Mouse (Mus musculus): ENCODE results near the gene Kif15. TPM values are rescaled to one million over a fixed set of nuclear protein-coding genes. Genes with fewer than 3 reads are reported as not detected.

Gene Kif15
- polyA plus RNA-seq (2015; fragmentation: Nextera tagmentation; extraction: Ambion mirVana): 58.2 and 63.6 TPM in 2 replicates

DNA sequence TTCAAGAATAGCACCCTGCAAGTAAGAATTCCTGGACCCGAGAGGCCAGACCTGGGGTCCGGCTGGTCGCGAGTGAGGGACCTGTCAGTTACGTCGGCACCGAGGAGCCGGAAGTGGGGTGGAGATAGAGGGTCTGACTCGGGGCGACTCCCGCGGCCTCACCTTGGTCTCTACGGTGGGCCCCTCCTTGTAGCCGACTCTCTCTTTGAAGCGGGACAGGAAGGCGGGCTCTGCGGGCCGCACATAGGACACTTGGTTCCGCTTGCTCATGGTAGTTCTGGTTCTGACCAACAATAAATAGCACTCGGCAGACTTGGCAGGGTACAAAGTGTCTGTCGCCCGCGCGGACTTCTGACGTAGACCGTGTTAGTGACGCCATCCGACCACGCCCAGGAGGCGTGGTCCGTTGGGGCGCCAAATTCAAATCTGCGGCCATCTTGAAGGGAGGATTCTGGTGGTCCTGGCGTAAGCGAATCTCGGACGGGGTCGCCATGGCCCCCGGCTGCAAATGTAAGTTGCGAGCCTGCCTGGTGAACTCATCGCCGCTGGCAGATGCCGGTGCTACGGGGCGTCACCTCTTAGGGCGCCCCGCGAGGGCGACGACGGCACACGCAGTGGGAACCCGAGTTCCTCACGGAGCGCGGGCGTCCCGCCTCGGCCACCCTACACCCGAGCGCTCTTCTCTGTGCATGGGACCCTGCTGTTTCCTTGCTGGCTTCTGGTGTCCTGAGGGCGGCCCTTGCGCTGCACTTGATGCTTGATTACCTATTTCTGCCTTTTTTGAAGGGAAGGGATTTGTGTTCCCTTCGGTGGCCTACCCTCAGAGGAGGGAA is at the start of gene Kif15, which contains the start of gene 1110059G10Rik:
Kif15 (plus strand) TSS at position 404 of the 833 bp plus-strand sequence.
1110059G10Rik (minus strand) TSS at position 358 of the 833 bp plus-strand sequence.
- peaks cover 21% of the 10 kb centered on the region for H3K4me1 ChIP-seq
- H3K4me3 ChIP-seq: peak within 1 kb of the TSS; percentile 84
- H3K36me3 ChIP-seq: peaks cover 11% of the 10 kb centered on the region
- H3K27ac ChIP-seq: peak within 1 kb of the TSS; percentile 67; the same call in 1 of the 2 replicates
- peak; percentile 97 for ATAC-seq (ENCODE audit: low FRiP score, low read depth)
- H3K9me3 ChIP-seq: no peaks in the 10 kb centered on the region
- WGBS: under 1% methylated on average over 63 of the region's 64 CpGs
- H3K4me2 ChIP-seq (replicated peaks): peak within 1 kb of the TSS; percentile 89
- peak within 1 kb of the TSS; percentile 77 for H3K9ac ChIP-seq
- no peaks in the 10 kb centered on the region for H3K27me3 ChIP-seq

DNA sequence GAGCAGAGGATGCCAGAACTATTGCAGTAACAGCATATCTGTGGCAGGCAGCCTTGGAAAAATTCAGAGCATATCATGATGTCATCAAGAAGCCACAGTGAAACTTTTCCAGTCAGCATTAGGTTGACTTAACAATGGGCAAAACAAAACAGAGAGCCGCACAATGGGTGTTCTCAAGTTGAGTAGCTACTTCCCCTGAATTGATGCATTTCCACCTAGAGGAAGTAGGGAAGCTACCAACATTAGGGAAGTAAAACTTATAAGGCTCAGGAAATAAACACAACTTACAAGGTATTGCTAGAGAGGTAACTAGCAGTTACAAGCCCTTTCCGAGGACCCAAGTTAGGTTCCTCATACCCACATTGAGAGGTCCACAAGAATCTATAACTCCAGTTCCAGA is 49.8 kb upstream of the Kif15 start:
- Histone ChIP-seq H3K4me2 (replicated peaks) (no peak overlapping the region), H3K9me3 (peaks cover 1% of the 10 kb centered on the region), H3K36me3 (peaks cover 5% of the 10 kb centered on the region; the same call in 1 of the 2 replicates), H3K9ac (no peak overlapping the region), H3K27ac (no peak overlapping the region), H3K4me3 (no peak overlapping the region), H3K4me1 (peaks cover 8% of the 10 kb centered on the region; the same call in 1 of the 2 replicates), H3K27me3 (no peaks in the 10 kb centered on the region)
- 91% methylated on average over 2 of the region's 2 CpGs for WGBS
- no peak for ATAC-seq (ENCODE audit: low FRiP score, low read depth)

DNA sequence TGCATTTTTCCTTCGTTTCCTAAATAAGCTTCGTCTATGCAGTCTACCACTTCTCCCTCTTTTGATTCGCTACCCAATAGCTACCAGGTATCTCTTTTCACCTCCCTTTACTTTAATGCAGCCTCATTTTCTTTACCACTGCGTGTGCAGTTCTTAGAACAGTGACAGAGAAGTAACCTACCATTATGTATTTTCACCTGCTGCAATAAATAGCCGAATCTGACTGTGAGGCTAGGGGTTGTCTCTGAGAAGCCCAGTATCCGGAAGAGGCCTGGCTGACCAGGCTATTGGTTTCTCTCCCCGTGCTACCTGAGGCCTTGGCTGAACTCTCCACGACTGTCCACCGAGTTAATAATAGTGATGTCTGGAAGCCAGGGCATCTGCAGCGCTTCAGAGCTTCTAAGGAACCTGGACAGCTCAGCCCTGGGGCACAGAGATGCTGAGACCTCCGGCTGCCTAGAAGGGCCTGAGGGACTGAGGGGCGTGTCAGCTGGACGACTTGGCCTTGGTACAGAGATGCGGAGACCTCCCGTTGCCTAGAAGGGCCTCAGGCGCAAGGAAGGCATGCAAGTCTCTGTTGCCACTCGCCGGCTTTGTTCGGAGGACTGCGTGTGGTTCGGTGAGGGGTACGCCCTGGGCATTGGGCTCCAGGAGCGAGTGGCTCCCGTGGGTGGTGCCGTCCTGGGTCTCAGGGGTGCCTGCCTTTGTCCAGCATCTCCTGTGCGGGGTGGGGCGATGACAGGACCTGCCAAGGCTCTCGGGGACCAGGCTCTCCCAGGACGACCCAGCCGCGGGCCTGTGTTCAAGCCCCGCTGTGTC is 47.9 kb upstream of the Kif15 start:
- Histone ChIP-seq H3K36me3 (peaks cover 15% of the 10 kb centered on the region), H3K9me3 (peaks cover 3% of the 10 kb centered on the region; the same call in 1 of the 2 replicates), H3K4me2 (replicated peaks) (peak overlapping the region; percentile 75), H3K4me1 (peaks cover 8% of the 10 kb centered on the region; the same call in 1 of the 2 replicates), H3K4me3 (peak overlapping the region; percentile 59), H3K27ac (no peak overlapping the region), H3K9ac (peak overlapping the region; percentile 77), H3K27me3 (no peaks in the 10 kb centered on the region)
- WGBS: 15% methylated on average over 32 of the region's 32 CpGs
- peak; percentile 96 for ATAC-seq (ENCODE audit: low FRiP score, low read depth)

DNA sequence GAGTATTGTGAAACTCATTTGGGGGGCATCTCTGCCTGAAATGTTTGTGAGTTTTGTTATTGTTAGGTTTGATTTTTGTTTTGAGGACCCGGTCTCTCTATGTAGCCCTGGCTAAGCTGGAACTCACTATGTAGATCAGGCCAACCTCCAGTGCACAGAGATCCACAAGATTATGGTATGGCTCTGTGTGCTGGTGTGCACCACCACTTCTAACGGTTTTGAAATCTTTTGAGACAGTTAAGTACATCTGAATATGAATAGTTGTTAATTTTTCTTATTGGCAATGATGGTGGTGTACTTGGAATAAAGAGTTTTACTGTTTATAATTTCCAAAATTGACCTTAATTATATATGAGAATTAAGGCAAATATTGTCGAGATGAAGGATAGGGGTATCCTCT is 28.4 kb upstream of the Kif15 start:
- H3K27ac ChIP-seq: no peak overlapping the region
- H3K4me1 ChIP-seq: peaks cover 5% of the 10 kb centered on the region
- peaks cover 29% of the 10 kb centered on the region for H3K36me3 ChIP-seq
- WGBS: 18% methylated on average over 3 of the region's 3 CpGs
- ATAC-seq (ENCODE audit: low FRiP score, low read depth): no peak
- H3K9ac ChIP-seq: peak overlapping the region; percentile 95; the same call in 1 of the 2 replicates
- peak overlapping the region; percentile 67 for H3K4me2 ChIP-seq (replicated peaks)
- peak overlapping the region; percentile 81 for H3K4me3 ChIP-seq
- 0 out of 2 replicates have a peak, but pooled peaks cover 8% of the 10 kb centered on the region for H3K27me3 ChIP-seq
- no peaks in the 10 kb centered on the region for H3K9me3 ChIP-seq

DNA sequence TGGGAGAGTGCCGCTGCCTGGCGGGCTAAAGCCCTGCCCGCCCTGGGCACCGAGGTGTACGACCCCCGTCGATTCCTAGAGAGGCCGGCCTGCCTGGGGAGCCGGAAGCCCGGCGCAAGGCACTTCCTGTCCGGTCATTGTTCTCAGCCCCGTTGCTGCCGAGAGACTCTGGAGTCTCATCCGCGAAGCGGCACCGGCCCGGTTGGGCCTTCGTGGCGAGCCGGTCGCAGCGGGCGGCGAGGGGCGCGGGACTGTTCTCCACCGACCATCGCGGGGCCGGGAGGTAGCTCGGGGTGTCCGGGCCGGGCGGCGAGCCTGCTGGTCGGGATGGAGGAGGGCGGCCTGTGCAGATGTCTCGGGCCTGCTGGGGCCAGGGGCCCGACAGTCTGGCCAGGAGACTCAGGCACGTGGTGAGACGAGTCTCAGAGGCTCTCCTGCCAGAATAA is 27.9 kb upstream of the Kif15 start, which contains the start of gene Zfp105:
Zfp105 (plus strand) TSS at position 137 of the 446 bp plus-strand sequence.
- peak within 1 kb of the TSS; percentile 88 for H3K27ac ChIP-seq
- H3K4me2 ChIP-seq (replicated peaks): peak within 1 kb of the TSS; percentile 67
- peaks cover 5% of the 10 kb centered on the region for H3K4me1 ChIP-seq
- H3K27me3 ChIP-seq: 0 out of 2 replicates have a peak, but pooled peaks cover 8% of the 10 kb centered on the region
- under 1% methylated on average over 43 of the region's 43 CpGs for WGBS
- peak within 1 kb of the TSS; percentile 81 for H3K4me3 ChIP-seq
- no peaks in the 10 kb centered on the region for H3K9me3 ChIP-seq
- peaks cover 34% of the 10 kb centered on the region for H3K36me3 ChIP-seq
- peak within 1 kb of the TSS; percentile 95 for H3K9ac ChIP-seq
- ATAC-seq (ENCODE audit: low FRiP score, low read depth): peak; percentile 97

DNA sequence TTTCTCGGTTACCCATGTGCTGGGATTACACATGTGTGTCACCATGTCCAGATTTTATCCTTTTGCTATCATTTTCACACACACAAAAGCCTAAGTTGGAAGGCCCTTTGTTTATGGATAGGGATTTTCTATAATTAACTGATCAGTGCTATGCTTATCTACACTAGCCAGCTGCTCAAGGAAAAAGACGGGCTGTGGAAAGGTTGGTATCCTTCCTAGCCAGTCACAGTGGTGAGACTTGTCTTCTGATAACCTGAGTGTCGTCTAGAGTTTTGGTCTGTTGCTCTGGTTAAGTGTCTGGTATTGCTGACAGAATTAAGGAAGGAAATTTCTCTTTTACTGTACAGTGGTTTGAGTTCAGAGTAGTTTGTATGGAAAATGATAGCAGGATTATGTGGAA is 21.9 kb upstream of the Kif15 start:
- Histone ChIP-seq H3K27me3 (no peaks in the 10 kb centered on the region), H3K4me1 (peaks cover under 1% of the 10 kb centered on the region), H3K9me3 (peaks cover 10% of the 10 kb centered on the region), H3K4me3 (no peak overlapping the region), H3K27ac (no peak overlapping the region), H3K36me3 (peaks cover 79% of the 10 kb centered on the region), H3K4me2 (replicated peaks) (no peak overlapping the region), H3K9ac (no peak overlapping the region)
- ATAC-seq (ENCODE audit: low FRiP score, low read depth): no peak
- WGBS: 96% methylated on average over 3 of the region's 3 CpGs

DNA sequence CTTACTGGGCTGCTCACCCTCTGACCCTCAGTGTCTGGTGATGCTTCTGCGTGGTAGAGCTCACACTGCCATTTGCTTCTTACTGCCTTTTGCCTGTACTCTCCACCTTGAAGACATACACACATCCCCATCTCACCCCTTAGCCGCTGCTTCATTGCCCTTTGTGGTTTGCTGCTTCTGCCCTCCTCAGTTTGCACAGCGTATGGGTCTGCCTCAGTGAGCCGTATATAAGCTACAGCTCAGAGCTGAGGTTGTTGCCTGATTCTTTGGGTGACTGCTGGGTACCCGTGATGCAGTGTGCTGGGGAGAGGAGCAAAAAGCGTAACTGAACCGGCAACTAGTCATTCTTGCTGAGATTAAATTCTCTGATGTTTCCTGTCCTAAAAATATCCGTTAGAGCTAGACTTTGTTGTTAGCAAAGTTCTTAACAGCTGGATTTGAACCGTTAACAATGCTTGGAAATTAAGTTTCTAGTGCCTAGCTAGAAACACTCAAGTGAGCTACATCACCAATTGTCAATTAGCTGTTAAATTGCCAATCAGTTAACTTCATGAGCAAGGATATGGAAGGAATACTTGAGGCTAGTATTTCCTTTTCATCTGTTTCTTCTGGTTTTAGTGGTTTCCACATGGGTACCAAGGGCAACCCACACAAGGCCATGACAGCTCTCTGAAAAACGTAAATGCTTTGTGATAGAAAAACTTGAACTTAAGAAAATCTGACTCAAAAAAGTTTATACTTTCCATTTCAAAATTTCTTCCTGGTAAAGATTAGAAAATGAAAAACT is 47.8 kb downstream of the Kif15 start:
- Histone ChIP-seq H3K4me1 (no peaks in the 10 kb centered on the region), H3K27ac (no peak overlapping the region), H3K4me3 (no peak overlapping the region), H3K27me3 (no peaks in the 10 kb centered on the region), H3K9me3 (no peaks in the 10 kb centered on the region), H3K4me2 (replicated peaks) (no peak overlapping the region), H3K36me3 (peaks cover 75% of the 10 kb centered on the region), H3K9ac (no peak overlapping the region)
- WGBS: 93% methylated on average over 10 of the region's 10 CpGs
- ATAC-seq (ENCODE audit: low FRiP score, low read depth): no peak

DNA sequence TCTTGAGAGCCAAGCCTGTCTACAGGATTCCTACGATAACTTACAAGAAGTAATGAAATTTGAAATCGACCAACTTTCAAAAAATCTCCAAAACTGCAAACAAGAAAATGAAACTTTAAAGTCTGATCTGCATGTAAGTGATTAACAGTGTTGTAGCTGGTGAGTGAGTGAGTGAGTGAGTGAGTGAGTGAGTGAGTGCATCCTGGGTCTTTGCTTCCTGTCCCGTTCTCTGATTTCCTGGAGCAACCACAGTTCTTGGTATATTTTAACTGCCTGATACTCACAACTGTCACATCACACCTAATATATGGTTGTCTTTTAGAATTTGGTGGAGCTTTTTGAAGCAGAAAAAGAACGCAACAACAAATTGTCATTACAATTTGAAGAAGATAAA is 48.3 kb downstream of the Kif15 start:
- Histone ChIP-seq H3K9me3 (no peaks in the 10 kb centered on the region), H3K27me3 (no peaks in the 10 kb centered on the region), H3K27ac (no peak overlapping the region), H3K4me2 (replicated peaks) (no peak overlapping the region), H3K36me3 (peaks cover 75% of the 10 kb centered on the region), H3K4me1 (no peaks in the 10 kb centered on the region), H3K4me3 (no peak overlapping the region), H3K9ac (no peak overlapping the region)
- 96% methylated on average over 4 of the region's 4 CpGs for WGBS
- ATAC-seq (ENCODE audit: low FRiP score, low read depth): no peak

DNA sequence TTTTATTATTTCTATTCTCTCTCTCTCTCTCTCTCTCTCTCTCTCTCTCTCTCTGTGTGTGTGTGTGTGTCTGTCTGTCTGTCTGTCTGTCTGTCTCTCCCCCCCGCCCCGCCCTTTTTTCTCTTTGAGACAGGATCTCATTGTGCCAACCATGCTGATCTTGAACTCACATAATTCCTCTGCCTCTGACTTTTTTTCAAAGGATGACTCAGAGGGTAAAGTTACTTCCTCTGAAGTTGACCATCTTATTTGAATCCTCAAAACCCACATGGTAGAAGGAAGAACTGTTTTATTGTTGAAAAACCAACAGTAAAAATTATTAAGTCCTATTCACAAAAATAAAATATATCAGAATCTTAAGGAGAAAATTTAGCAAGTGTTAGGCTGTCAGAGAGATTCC is 53.9 kb downstream of the Kif15 start:
- H3K27ac ChIP-seq: no peak overlapping the region
- H3K4me1 ChIP-seq: no peaks in the 10 kb centered on the region
- 100% methylated on average over 2 of the region's 2 CpGs for WGBS
- H3K27me3 ChIP-seq: no peaks in the 10 kb centered on the region
- H3K9ac ChIP-seq: no peak overlapping the region
- peaks cover 86% of the 10 kb centered on the region for H3K36me3 ChIP-seq
- no peak overlapping the region for H3K4me3 ChIP-seq
- H3K9me3 ChIP-seq: no peaks in the 10 kb centered on the region
- no peak for ATAC-seq (ENCODE audit: low FRiP score, low read depth)
- H3K4me2 ChIP-seq (replicated peaks): no peak overlapping the region

DNA sequence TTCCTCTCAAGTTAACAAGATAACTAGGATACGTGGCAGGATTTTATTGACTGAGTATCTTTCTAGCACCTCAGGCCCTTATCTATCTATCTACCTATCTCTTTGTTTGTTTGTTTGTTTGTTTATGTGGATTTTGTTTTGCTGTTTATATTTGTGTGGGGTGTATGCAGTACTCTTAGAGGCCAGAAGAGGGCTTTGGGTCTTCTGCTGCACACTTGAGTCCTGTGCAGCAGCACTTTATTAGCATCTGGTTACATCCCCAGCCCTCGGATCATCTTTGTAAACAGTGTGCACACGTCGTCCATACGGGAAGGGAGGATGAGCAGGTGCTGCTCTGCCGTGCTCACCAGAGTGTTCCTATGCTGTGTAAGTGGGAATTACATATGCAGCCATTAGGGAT is 55.2 kb downstream of the Kif15 start:
- Histone ChIP-seq H3K4me3 (no peak overlapping the region), H3K36me3 (peaks cover 87% of the 10 kb centered on the region), H3K4me1 (no peaks in the 10 kb centered on the region), H3K9ac (no peak overlapping the region), H3K27me3 (no peaks in the 10 kb centered on the region), H3K27ac (no peak overlapping the region), H3K9me3 (no peaks in the 10 kb centered on the region), H3K4me2 (replicated peaks) (no peak overlapping the region)
- no peak for ATAC-seq (ENCODE audit: low FRiP score, low read depth)
- WGBS: 80% methylated on average over 6 of the region's 6 CpGs

DNA sequence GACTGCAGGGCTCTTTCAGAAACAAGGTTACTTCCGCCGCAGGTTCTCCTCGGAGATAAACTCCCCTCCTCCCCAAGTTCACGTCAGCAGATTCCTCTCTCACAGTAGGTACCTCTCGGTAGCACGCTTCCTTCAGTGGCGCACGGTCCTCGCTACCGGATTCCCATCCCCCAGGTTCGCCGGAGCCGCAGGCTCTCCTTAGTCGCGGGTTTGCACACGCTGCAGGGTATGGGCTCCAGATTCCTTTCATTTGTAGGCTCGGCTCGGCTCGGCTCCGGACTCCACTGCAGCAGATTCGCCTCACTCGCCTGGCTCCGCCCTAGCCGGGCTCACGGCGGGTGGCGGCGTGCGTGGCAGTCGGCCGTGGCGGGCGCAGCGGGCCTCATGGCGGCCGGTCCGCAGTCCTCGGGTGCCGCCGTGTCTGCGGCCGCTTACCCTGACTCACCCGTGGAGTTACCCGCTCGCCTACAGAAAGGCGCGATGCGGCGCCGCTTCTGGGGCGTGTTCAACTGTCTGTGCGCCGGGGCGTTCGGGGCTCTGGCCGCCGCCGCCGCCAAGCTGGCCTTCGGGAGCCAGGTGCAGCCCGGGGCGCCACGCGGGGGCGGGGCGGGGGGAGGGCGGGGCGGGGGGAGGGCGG is 70.3 kb downstream of the Kif15 start, which contains the start of gene Tmem42:
Tmem42 (plus strand) TSS at position 332 of the 637 bp plus-strand sequence.
- under 1% methylated on average over 49 of the region's 69 CpGs for WGBS
- Histone ChIP-seq H3K9ac (peak within 1 kb of the TSS; percentile 82), H3K9me3 (no peaks in the 10 kb centered on the region), H3K4me1 (peaks cover 17% of the 10 kb centered on the region), H3K4me3 (peak within 1 kb of the TSS; percentile 67), H3K36me3 (peaks cover 26% of the 10 kb centered on the region), H3K4me2 (replicated peaks) (peak within 1 kb of the TSS; percentile 76), H3K27me3 (no peaks in the 10 kb centered on the region), H3K27ac (peak within 1 kb of the TSS; percentile 91)
- ATAC-seq (ENCODE audit: low FRiP score, low read depth): peak; percentile 99

All from limb, embryonic 13.5 days (tissue).